Mouse (Mus musculus): ENCODE results near the gene Slc45a3. TPM values are rescaled to one million over a fixed set of nuclear protein-coding genes. Genes with fewer than 3 reads are reported as not detected.

Gene Slc45a3
- total RNA-seq, 2 experiments from 2014 or later: 0.97 to 1.8 TPM

GRCm38 (mm10) chr1:132010632-132011501 lies 48.1 kb downstream of the Slc45a3 start:
- no peak for DNase-seq (ENCODE audit: low spot score in 2 of 2)
- intact Hi-C loops (cut with DNase I): no loop called here

- no peak for DNase-seq (ENCODE audit: low spot score in 2 of 2)
- intact Hi-C loops (cut with DNase I): no loop called here
These were observed 49.0 kb downstream of the Slc45a3 start for GRCm38 (mm10) chr1:132011785-132012184.

GRCm38 (mm10) chr1:132012861-132013260 lies 50.1 kb downstream of the Slc45a3 start:
- DNase-seq (ENCODE audit: low spot score in 2 of 2): no peak
- intact Hi-C loops (cut with DNase I): no loop called here

GRCm38 (mm10) chr1:132014800-132015199 lies 52.0 kb downstream of the Slc45a3 start:
- no peak for DNase-seq (ENCODE audit: low spot score in 2 of 2)
- intact Hi-C loops (cut with DNase I): no loop called here

- intact Hi-C loops (cut with DNase I): no loop called here
- no peak for DNase-seq (ENCODE audit: low spot score in 2 of 2)
These were observed 53.9 kb downstream of the Slc45a3 start for GRCm38 (mm10) chr1:132016691-132017090.

GRCm38 (mm10) chr1:132019876-132020275 lies 57.1 kb downstream of the Slc45a3 start:
- intact Hi-C loops (cut with DNase I): no loop called here
- DNase-seq (ENCODE audit: low spot score in 2 of 2): no peak

GRCm38 (mm10) chr1:132022107-132022506 lies 59.3 kb downstream of the Slc45a3 start:
- DNase-seq (ENCODE audit: low spot score in 2 of 2): no peak

GRCm38 (mm10) chr1:132026925-132027646 lies 64.3 kb downstream of the Slc45a3 start:
- intact Hi-C loops (cut with DNase I): no loop called here

More at GRCm38 (mm10) chr1:132022107-132022506, 59.3 kb downstream of the Slc45a3 start:
- intact Hi-C loops (cut with DNase I): no loop called here

GRCm38 (mm10) chr1:132027978-132028377 lies 65.2 kb downstream of the Slc45a3 start:
- no peak for DNase-seq (ENCODE audit: low spot score in 2 of 2)
- intact Hi-C loops (cut with DNase I): no loop called here

More at GRCm38 (mm10) chr1:132026925-132027646, 64.3 kb downstream of the Slc45a3 start:
- DNase-seq (ENCODE audit: low spot score in 2 of 2): no peak

- intact Hi-C loops (cut with DNase I): no loop called here
These were observed 65.6 kb downstream of the Slc45a3 start for GRCm38 (mm10) chr1:132028413-132028812.

GRCm38 (mm10) chr1:132030574-132030973 lies 67.8 kb downstream of the Slc45a3 start:
- intact Hi-C loops (cut with DNase I): loop anchor here (10.0 kb wide), 1 partner anchor 96 kb away; no protein-coding TSS in a partner anchor
- no peak for DNase-seq (ENCODE audit: low spot score in 2 of 2)

More at GRCm38 (mm10) chr1:132028413-132028812, 65.6 kb downstream of the Slc45a3 start:
- DNase-seq (ENCODE audit: low spot score in 2 of 2): no peak

GRCm38 (mm10) chr1:132032172-132032571 lies 69.4 kb downstream of the Slc45a3 start:
- DNase-seq (ENCODE audit: low spot score in 2 of 2): no peak
- intact Hi-C loops (cut with DNase I): loop anchor here (10.0 kb wide), 1 partner anchor 97 kb away; no protein-coding TSS in a partner anchor

Other genes with a start within 250 kb of the Slc45a3 start
- under 1 TPM; 0.21 to 0.42 TPM for gene Slc26a9, start 218.9 kb upstream of the Slc45a3 start, total RNA-seq (2021)
- gene Pm20d1, start 165.6 kb upstream of the Slc45a3 start, total RNA-seq (2021): 1 to 10 TPM in 1 of 2 experiments, under 1 TPM in 1; 0.62 to 1.4 TPM
- 10 to 100 TPM; 49.0 to 56.7 TPM for gene Slc41a1, start 135.5 kb upstream of the Slc45a3 start, total RNA-seq (2021)
- 1 to 10 TPM; 5.7 to 7.7 TPM for gene Rab29, start 95.7 kb upstream of the Slc45a3 start, total RNA-seq (2021)
- 100 to 1,000 TPM; 159 to 163 TPM for gene Nucks1, start 52.4 kb upstream of the Slc45a3 start, total RNA-seq (2021)
- 10 to 100 TPM; 54.5 to 58.8 TPM for gene Elk4, start 44.6 kb downstream of the Slc45a3 start, total RNA-seq (2021)
- 10 to 100 TPM; 86.2 to 87.4 TPM for gene Mfsd4a, start 105.1 kb downstream of the Slc45a3 start, total RNA-seq (2021)
- 10 to 100 TPM; 17.0 to 28.3 TPM for gene Cdk18, start 176.7 kb downstream of the Slc45a3 start, total RNA-seq (2021)
- 1 to 10 TPM; 4.1 to 4.6 TPM for gene Lemd1, start 228.5 kb downstream of the Slc45a3 start, total RNA-seq (2021)
- gene AC124108.1, start 228.5 kb downstream of the Slc45a3 start, total RNA-seq (2021): 1 to 10 TPM; 3.7 to 3.9 TPM